Mouse (Mus musculus): ENCODE data around the gene Ndufa4l2. TPM values are rescaled to one million over a fixed set of nuclear protein-coding genes. Genes with fewer than 3 reads are reported as not detected.
A peak's percentile ranks its signal among the peaks of the same experiment; 100 is the strongest.

The Ndufa4l2 gene
- total and polyA plus RNA-seq, 3 experiments, result 21.8 to 26.6 TPM; not detected in 1

DNA sequence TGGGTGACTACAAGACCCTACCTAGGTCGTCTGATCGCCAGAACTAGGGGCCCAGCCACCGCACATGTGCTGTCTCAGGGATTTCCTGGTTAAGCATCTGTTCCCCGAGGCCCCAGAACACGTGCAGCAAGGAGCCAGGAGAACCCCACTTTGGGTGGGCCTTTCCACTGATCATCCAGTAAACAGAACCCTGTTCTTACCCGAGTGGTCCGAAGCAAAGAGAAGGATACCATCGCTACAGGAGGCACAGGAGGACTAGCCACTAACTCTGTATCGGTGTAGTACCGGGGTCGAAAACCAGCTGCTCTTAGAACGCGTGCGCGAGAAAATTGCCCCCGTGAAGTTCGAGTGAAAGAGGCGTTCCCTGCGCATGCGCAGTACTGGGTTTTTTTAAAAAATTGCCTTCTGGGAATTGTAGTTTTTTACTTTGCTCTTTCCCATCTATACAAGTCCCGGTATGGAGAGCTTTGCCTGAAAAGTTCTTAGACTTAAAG lies 7.4 kb downstream of the Ndufa4l2 start, which contains the start of gene Shmt2:
Gene Shmt2, minus strand, starts transcription at position 357 of the 494 bp plus-strand sequence.
- H3K9ac ChIP-seq (ENCODE audit: control insufficient read depth, low read depth, low read length, poor library complexity, severe bottlenecking), result peak within 1 kb of the TSS; percentile 96
- peak within 1 kb of the TSS; percentile 65 to 87 for H3K4me3 ChIP-seq (ENCODE audit: control insufficient read depth in 1 of 2, insufficient read depth in 1 of 2, low read depth in 2 of 2, low read length in 2 of 2)
- H3K79me2 ChIP-seq (ENCODE audit: control insufficient read depth, insufficient read depth, low read length, poor library complexity), result peaks cover 29% of the 10 kb centered on the region
- peaks cover 2 to 19% of the 10 kb centered on the region in 2 experiments; a peak in 3 of 4 replicates for H3K4me1 ChIP-seq (ENCODE audit: control insufficient read depth in 1 of 2, insufficient read depth in 2 of 2, low read length in 2 of 2)
- DNase-seq (ENCODE audit: low read depth, low spot score), result peak; percentile 96
- H3K36me3 ChIP-seq (ENCODE audit: control insufficient read depth in 1 of 2, insufficient read depth in 2 of 2, low read length in 2 of 2), result peaks cover 0 to 21% of the 10 kb centered on the region in 2 experiments; a peak in 3 of 4 replicates
- no peaks in the 10 kb centered on the region for H3K9me3 ChIP-seq (replicated peaks; ENCODE audit: insufficient read depth, low read length)
- H3K27me3 ChIP-seq (ENCODE audit: control insufficient read depth in 1 of 2, insufficient read depth in 2 of 2, low read length in 2 of 2), result no peaks in the 10 kb centered on the region
- TF ChIP-seq TBP (IDR thresholded peaks at IDR 0.05; ENCODE audit: low read depth, low read length) (peak; percentile 94), ETS1 (IDR thresholded peaks at IDR 0.05; ENCODE audit: low read depth, low read length) (0 out of 2 replicates have a peak, but pooled peaks have one; percentile 3), EP300 (IDR thresholded peaks at IDR 0.05; ENCODE audit: low read depth in 1 of 2, low read length in 2 of 2) (no peak), MAX (IDR thresholded peaks at IDR 0.05; ENCODE audit: low read length) (peak; percentile 95), MAZ (IDR thresholded peaks at IDR 0.05; ENCODE audit: low read depth, low read length) (peak; percentile 56; the same call in 1 of the 2 replicates), SMC3 (IDR thresholded peaks at IDR 0.05; ENCODE audit: low read depth, low read length) (no peak), ZMIZ1 (IDR thresholded peaks at IDR 0.05; ENCODE audit: low read depth, low read length) (peak; percentile 86), MYB (IDR thresholded peaks at IDR 0.05; ENCODE audit: low read depth, low read length) (no peak), MYC (IDR thresholded peaks at IDR 0.05; ENCODE audit: low read depth, low read length) (peak; percentile 98), USF1 (IDR thresholded peaks at IDR 0.05; ENCODE audit: low read depth, low read length) (no peak; the same call in 1 of the 2 replicates), POLR2A (IDR thresholded peaks at IDR 0.05; ENCODE audit: control insufficient read depth in 1 of 2, insufficient read depth in 1 of 2, low read depth in 1 of 2, low read length in 2 of 2, poor library complexity in 1 of 2) (peak; percentile 61 to 98), CTCF (IDR thresholded peaks at IDR 0.05 in 2 of 3, conservative IDR thresholded peaks at IDR 0.05 in 1 of 3; ENCODE audit: control insufficient read depth in 1 of 3, insufficient read depth in 1 of 3, low read depth in 2 of 3, low read length in 3 of 3, poor library complexity in 1 of 3, severe bottlenecking in 1 of 3) (no peak), JUND (IDR thresholded peaks at IDR 0.05; ENCODE audit: low read depth, low read length) (no peak), UBTF (IDR thresholded peaks at IDR 0.05; ENCODE audit: borderline replicate concordance, insufficient read depth, low read depth, low read length) (no peak), MXI1 (IDR thresholded peaks at IDR 0.05; ENCODE audit: low read depth, low read length) (peak; percentile 98), RCOR1 (IDR thresholded peaks at IDR 0.05; ENCODE audit: low read depth, low read length) (no peak), RAD21 (IDR thresholded peaks at IDR 0.05; ENCODE audit: low read depth, low read length) (no peak), KAT2A (conservative IDR thresholded peaks at IDR 0.05; ENCODE audit: low read depth, low read length) (peak; percentile 91), GATA1 (IDR thresholded peaks at IDR 0.05; ENCODE audit: low read depth, low read length) (no peak), HCFC1 (IDR thresholded peaks at IDR 0.05; ENCODE audit: low read depth, low read length) (peak; percentile 97), POLR2AphosphoS5 (IDR thresholded peaks at IDR 0.05; ENCODE audit: borderline replicate concordance, low read depth, low read length) (no peak), E2F4 (IDR thresholded peaks at IDR 0.05; ENCODE audit: borderline replicate concordance, low read depth, low read length) (no peak), POLR2AphosphoS2 (IDR thresholded peaks at IDR 0.05; ENCODE audit: low read length) (peak; percentile 87; the same call in 1 of the 2 replicates), NRF1 (IDR thresholded peaks at IDR 0.05; ENCODE audit: insufficient read depth, low read depth, low read length, poor library complexity, severe bottlenecking) (peak; percentile 93), ELF1 (IDR thresholded peaks at IDR 0.05; ENCODE audit: low read depth, low read length) (peak; percentile 55), NELFE (IDR thresholded peaks at IDR 0.05; ENCODE audit: low read depth, low read length) (peak; percentile 96), CHD2 (IDR thresholded peaks at IDR 0.05; ENCODE audit: low read length) (peak; percentile 85), MEF2A (IDR thresholded peaks at IDR 0.05; ENCODE audit: extremely low read depth, insufficient replicate concordance, low read depth, low read length, poor library complexity, severe bottlenecking) (no peak), TCF12 (IDR thresholded peaks at IDR 0.05; ENCODE audit: low read depth, low read length) (peak; percentile 57), BHLHE40 (IDR thresholded peaks at IDR 0.05; ENCODE audit: borderline replicate concordance, low read depth, low read length) (no peak), CHD1 (IDR thresholded peaks at IDR 0.05; ENCODE audit: low read depth, low read length) (no peak), USF2 (IDR thresholded peaks at IDR 0.05; ENCODE audit: borderline replicate concordance in 1 of 2, insufficient read depth in 1 of 2, low read depth in 1 of 2, low read length in 2 of 2) (no peak), SIN3A (IDR thresholded peaks at IDR 0.05; ENCODE audit: low read length) (peak; percentile 82), TAL1 (IDR thresholded peaks at IDR 0.05; ENCODE audit: low read length) (no peak)
- peak within 1 kb of the TSS; percentile 97 for H3K27ac ChIP-seq (ENCODE audit: control insufficient read depth, low read depth, low read length)
